Mouse (Mus musculus) heart, adult 2 months (tissue): ENCODE data around the gene Pla2g3. TPM values are rescaled to one million over a fixed set of nuclear protein-coding genes. Genes with fewer than 3 reads are reported as not detected.

ENCODE experiments used
- DNase-seq, 2 experiments: peaks; one replicate each; pipeline ENCODE4 v3.0.0; 2021
- H3K27ac ChIP-seq: fragments of 200-600 bp; 2 replicates; pipeline ENCODE4 v1.8.1; 2022
- H3K27me3 ChIP-seq: fragments of 200-500 bp; 2 replicates; pipeline ENCODE4 v1.6.1; 2012; ENCODE audit warnings: mild to moderate bottlenecking, low read length, inconsistent platforms, mixed read lengths; ENCODE audit not compliant: control insufficient read depth, insufficient read depth
- H3K36me3 ChIP-seq: fragments of 200-500 bp; 2 replicates; pipeline ENCODE4 v1.6.1; 2012; ENCODE audit warnings: low read length, inconsistent platforms; ENCODE audit not compliant: control insufficient read depth, insufficient read depth
- H3K4me1 ChIP-seq: fragments of 200-500 bp; 2 replicates; pipeline ENCODE4 v1.6.1; 2011; ENCODE audit warnings: low read length; ENCODE audit not compliant: control insufficient read depth, insufficient read depth
- H3K4me3 ChIP-seq: fragments of 200-600 bp; 2 replicates; pipeline ENCODE4 v1.8.1; 2022
- H3K79me2 ChIP-seq: fragments of 200-500 bp; replicated peaks from 2 replicates; pipeline ENCODE4 v1.6.1; 2012; ENCODE audit warnings: mild to moderate bottlenecking, inconsistent platforms, low read length, moderate library complexity, mixed read lengths; ENCODE audit not compliant: control insufficient read depth, insufficient read depth
- H3K9ac ChIP-seq: fragments of 200-500 bp; 2 replicates; pipeline ENCODE4 v1.6.1; 2012; ENCODE audit warnings: low read depth, mild to moderate bottlenecking, control low read depth, inconsistent platforms, low read length, mixed read lengths
- CTCF ChIP-seq: fragments of 200-600 bp; IDR thresholded peaks from 2 replicates; pipeline ENCODE4 v1.8.1; 2022; ENCODE audit warnings: antibody characterized with exemption, mild to moderate bottlenecking, moderate library complexity
- EP300 ChIP-seq: fragments of 200-500 bp; IDR thresholded peaks from 2 replicates; pipeline ENCODE4 v1.6.1; 2011; ENCODE audit warnings: low read depth, low read length, control low read depth; ENCODE audit not compliant: insufficient read depth
- POLR2A ChIP-seq: fragments of 200-500 bp; IDR thresholded peaks from 2 replicates; pipeline ENCODE4 v1.6.1; 2011; ENCODE audit warnings: mild to moderate bottlenecking, low read depth, low read length, control low read depth; ENCODE audit not compliant: insufficient read depth
- WGBS: fragments of 180-500 bp; shearing (Covaris S2); methylation state at CpG from one replicate; pipeline ENCODE4 v1.1.7; 2018; 5-methylcytosine and 5-hydroxymethylcytosine counted together
- intact Hi-C: fragments of 180-260 bp; cut with DNase I; formaldehyde crosslinking; loops from one replicate; pipeline ENCODE4 v1.15.1; 2025
- polyA plus RNA-seq: library from polyadenylated mRNA; depleted of rRNA; stranded (reverse); fragments of >200 nt; gene quantifications from 2 replicates; pipeline ENCODE4 v1.2.3, GENCODE M21; 2012
- total RNA-seq, 2 experiments: library from RNA; stranded (reverse); gene quantifications; 2 replicates each; pipeline ENCODE4 v1.2.3; 2021

Pla2g3 gene
- total and polyA plus RNA-seq, 3 experiments: 0.09 to 0.25 TPM; not detected in 1

DNA sequence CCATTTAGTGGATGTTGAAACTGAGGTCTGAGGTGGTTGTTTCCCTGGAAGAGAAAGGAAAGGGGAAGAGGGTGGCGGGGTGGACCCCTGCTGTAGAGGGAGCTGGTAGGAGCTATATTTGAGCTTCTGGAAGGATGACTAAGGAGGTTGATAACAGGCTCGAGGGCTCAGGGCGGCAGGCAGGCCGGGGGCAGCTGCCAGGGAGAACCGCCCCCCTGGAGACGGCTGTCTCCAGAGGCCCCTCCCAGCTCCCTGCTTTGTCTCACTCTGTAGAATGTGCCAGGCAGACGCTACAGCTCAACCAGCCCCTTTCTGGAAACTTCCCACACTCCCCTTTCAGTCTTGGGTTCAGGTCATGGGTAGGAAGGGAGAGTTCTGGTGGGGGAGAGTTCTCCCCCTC is 20.1 kb downstream of the Pla2g3 start:
- intact Hi-C loops: no loop called here
- TF ChIP-seq POLR2A (no peak), EP300 (no peak), CTCF (no peak)
- no peaks in the 10 kb centered on the region for H3K27me3 ChIP-seq
- H3K79me2 ChIP-seq: no peaks in the 10 kb centered on the region
- H3K4me3 ChIP-seq: no peak overlapping the region
- no peak overlapping the region for H3K9ac ChIP-seq
- H3K4me1 ChIP-seq: peaks cover 4% of the 10 kb centered on the region; the same call in 1 of the 2 replicates
- peak overlapping the region; percentile 87 for H3K27ac ChIP-seq
- no peaks in the 10 kb centered on the region for H3K36me3 ChIP-seq
- 10% methylated on average over 7 of the region's 7 CpGs for WGBS
- DNase-seq: peak in 1 of 2 experiments; percentile 34

DNA sequence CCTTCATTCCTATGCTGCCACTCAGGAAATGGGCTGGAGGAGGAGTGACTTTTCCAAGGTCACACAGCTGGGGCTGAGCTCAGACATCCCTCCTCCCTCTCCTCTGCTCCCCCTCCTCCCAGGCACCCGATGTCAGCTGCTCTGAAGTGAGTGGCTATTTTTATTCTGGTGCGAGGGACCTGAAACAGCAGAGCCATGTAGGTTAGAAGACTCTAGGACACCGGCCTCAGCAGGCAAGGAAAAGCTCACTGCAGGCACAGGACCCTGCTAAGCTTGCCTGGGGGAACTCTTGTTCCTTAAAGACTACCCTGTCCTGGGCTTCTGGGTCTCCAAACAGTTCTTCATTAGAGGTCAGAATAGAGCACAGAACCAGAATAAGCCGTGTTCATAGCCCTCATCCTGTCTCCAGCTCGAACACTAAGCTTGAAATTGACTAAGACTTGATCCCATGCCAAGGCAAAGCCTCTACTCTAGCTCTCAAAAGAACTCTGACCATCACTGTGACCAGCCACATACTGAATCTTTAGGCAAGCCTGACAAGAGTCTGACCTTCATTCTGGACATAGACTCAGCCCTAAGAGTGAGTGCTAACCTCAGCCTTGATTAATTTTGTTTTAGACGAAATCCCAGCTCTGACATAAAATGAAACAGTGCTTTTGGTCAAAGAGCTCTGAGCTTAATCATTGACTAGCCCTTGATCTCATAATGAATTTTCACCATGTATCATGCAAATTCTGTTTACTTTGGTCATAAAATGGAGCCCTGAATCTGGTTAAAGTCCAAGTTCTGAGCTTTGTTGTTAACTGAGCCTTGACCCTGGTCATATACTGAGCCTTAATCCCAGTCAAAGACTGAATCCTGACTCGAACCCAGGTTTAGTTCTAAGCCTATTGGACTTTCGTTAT is 21.3 kb downstream of the Pla2g3 start:
- DNase-seq: peak; percentile 45 to 65
- Histone ChIP-seq H3K9ac (peak overlapping the region; percentile 49; the same call in 1 of the 2 replicates), H3K4me3 (no peak overlapping the region), H3K36me3 (no peaks in the 10 kb centered on the region), H3K4me1 (peaks cover 4% of the 10 kb centered on the region; the same call in 1 of the 2 replicates), H3K27ac (peak overlapping the region; percentile 87), H3K79me2 (no peaks in the 10 kb centered on the region), H3K27me3 (no peaks in the 10 kb centered on the region)
- peak; percentile 68; the same call in 1 of the 2 replicates for TF ChIP-seq POLR2A
- TF ChIP-seq EP300: 0 out of 2 replicates have a peak, but pooled peaks have one; percentile 66
- TF ChIP-seq CTCF: no peak
- intact Hi-C loops: loop anchor here (5.0 to 10.0 kb wide), 2 partner anchors 122 to 165 kb away; no protein-coding TSS in a partner anchor
- 38% methylated on average over 8 of the region's 8 CpGs for WGBS

DNA sequence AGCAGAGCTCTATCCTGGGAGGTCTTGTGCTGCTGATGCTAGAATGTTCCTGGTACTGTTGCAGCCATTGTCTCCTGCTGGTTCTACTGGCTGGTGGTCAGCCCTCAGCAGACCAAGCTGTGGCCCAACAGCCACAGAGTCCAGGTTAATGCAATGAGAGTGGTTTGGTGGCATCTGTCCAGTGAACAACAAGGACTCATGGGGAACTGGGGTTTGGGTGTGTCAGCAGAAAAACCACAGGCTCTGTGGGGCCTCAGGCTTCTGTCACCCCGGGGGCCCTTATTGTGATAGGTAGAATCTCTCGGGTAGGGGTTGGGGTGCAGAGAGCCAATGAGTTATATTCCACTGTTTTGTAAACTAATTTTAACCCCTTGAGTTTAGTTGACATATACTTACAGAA is 22.2 kb downstream of the Pla2g3 start:
- intact Hi-C loops: loop anchor here (5.0 to 10.0 kb wide), 2 partner anchors 123 to 166 kb away; no protein-coding TSS in a partner anchor
- peaks cover 4% of the 10 kb centered on the region; the same call in 1 of the 2 replicates for H3K4me1 ChIP-seq
- WGBS: 80% methylated on average over 2 of the region's 2 CpGs
- no peak for TF ChIP-seq POLR2A
- H3K4me3 ChIP-seq: no peak overlapping the region
- H3K9ac ChIP-seq: no peak overlapping the region
- DNase-seq: no peak
- H3K27ac ChIP-seq: peak overlapping the region; percentile 87
- no peaks in the 10 kb centered on the region for H3K79me2 ChIP-seq
- H3K27me3 ChIP-seq: no peaks in the 10 kb centered on the region
- H3K36me3 ChIP-seq: no peaks in the 10 kb centered on the region

DNA sequence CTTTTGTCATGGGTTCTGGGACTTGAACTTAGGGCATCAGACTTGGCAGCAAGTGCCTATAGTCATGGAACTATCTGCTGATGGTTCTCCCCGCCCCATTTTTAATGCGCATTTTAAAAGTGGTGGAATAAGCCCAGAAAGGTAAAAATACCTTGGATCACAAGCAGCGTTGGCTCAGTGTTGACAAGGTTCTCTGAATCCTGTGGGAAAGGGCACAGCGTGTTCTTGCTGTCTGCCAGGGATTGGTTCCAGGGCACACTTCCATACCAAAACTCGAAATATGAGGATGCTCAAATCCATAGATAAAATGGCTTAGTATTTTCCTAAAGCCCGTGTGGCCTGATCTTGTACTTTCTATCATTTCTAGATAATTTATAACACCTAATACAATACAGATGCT is 25.2 kb downstream of the Pla2g3 start:
- Histone ChIP-seq H3K36me3 (no peaks in the 10 kb centered on the region), H3K27ac (no peak overlapping the region), H3K4me3 (no peak overlapping the region), H3K79me2 (no peaks in the 10 kb centered on the region), H3K9ac (no peak overlapping the region), H3K4me1 (peaks cover 11% of the 10 kb centered on the region), H3K27me3 (no peaks in the 10 kb centered on the region)
- no peak for DNase-seq
- 73% methylated on average over 6 of the region's 6 CpGs for WGBS
- TF ChIP-seq CTCF: no peak
- TF ChIP-seq POLR2A: no peak
- no peak for TF ChIP-seq EP300
- intact Hi-C loops: loop anchor here (5.0 to 10.0 kb wide), 2 partner anchors 126 to 168 kb away; no protein-coding TSS in a partner anchor

DNA sequence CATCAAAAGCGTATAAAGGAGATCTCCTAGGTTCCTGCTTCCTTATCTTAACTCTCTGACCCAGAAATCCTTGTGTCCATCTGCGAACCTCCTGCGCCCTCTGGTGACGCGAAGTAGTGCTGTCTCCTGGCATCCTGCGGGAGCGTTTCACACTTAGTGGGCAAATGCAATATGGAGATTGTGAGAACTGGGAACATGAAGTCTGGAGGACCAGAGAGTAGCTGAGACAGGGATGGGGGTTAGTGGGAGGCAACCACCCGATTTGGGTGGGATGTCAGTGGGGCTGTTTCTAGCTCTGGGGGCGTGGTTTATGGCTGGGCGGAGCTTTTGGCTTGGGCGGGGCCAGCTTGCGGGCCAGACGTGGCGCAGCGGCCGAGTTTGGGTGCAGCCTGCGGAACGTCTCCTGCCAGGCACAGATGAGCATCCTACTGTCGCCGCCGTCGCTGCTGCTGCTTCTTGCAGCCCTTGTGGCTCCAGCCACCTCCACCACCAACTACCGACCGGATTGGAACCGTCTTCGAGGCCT is 26.5 kb downstream of the Pla2g3 start, which contains the start of gene Selenom:
Gene Selenom, plus strand, starts transcription at position 156 of the 526 bp plus-strand sequence.
- H3K27me3 ChIP-seq: no peaks in the 10 kb centered on the region
- DNase-seq: peak; percentile 93 to 98
- no peaks in the 10 kb centered on the region for H3K36me3 ChIP-seq
- H3K9ac ChIP-seq: peak within 1 kb of the TSS; percentile 70
- peak within 1 kb of the TSS; percentile 79 for H3K4me3 ChIP-seq
- H3K4me1 ChIP-seq: peaks cover 9% of the 10 kb centered on the region
- H3K79me2 ChIP-seq: no peaks in the 10 kb centered on the region
- under 1% methylated on average over 26 of the region's 26 CpGs for WGBS
- peak; percentile 99 for TF ChIP-seq CTCF
- peak; percentile 92 for TF ChIP-seq EP300
- peak; percentile 91 for TF ChIP-seq POLR2A
- H3K27ac ChIP-seq: peak within 1 kb of the TSS; percentile 81
- intact Hi-C loops: loop anchor here (1.0 to 10.0 kb wide), 4 partner anchors 41 to 170 kb away; partner anchors contain the start of gene Morc2a
